Mouse (Mus musculus) 416B (cell line): ENCODE data around the gene Nat8.
"Not testable (repeated sequence)": the region's sequence is repeated elsewhere in the genome, so short reads cannot be mapped to it uniquely, and the experiment has no call there.

Experiments used
- DNase-seq: peaks from one replicate; pipeline ENCODE4 v3.0.0; 2011; ENCODE audit warnings: low read depth

The Nat8 gene

GRCm38 (mm10) chr6:85831796-85832321 is at the start of gene Nat8:
TSS of gene Nat8 (minus strand) at chr6:85832082.
- no peak for DNase-seq

GRCm38 (mm10) chr6:85869006-85869405 is 37.1 kb upstream of the Nat8 start, which contains the start of gene Nat8f2:
TSS of gene Nat8f2 (minus strand) at chr6:85869158.
- not testable (repeated sequence) for DNase-seq

- no peak for DNase-seq
Measured at GRCm38 (mm10) chr6:85867726-85868690, 36.1 kb upstream of the Nat8 start.

- DNase-seq: not testable (repeated sequence)
Measured at GRCm38 (mm10) chr6:85866995-85867394, 35.1 kb upstream of the Nat8 start.

GRCm38 (mm10) chr6:85866166-85866565 is 34.3 kb upstream of the Nat8 start:
- not testable (repeated sequence) for DNase-seq

GRCm38 (mm10) chr6:85864900-85865639 is 33.2 kb upstream of the Nat8 start:
- not testable (repeated sequence) for DNase-seq

- DNase-seq: no peak
Measured at GRCm38 (mm10) chr6:85863840-85864239, 32.0 kb upstream of the Nat8 start.

- no peak for DNase-seq
Measured at GRCm38 (mm10) chr6:85863136-85863535, 31.3 kb upstream of the Nat8 start.

- DNase-seq: no peak
Measured at GRCm38 (mm10) chr6:85862565-85862964, 30.7 kb upstream of the Nat8 start.

GRCm38 (mm10) chr6:85861247-85861646 is 29.4 kb upstream of the Nat8 start:
- no peak for DNase-seq

- no peak for DNase-seq
Measured at GRCm38 (mm10) chr6:85856194-85856678, 24.4 kb upstream of the Nat8 start.

GRCm38 (mm10) chr6:85853481-85853880 is 21.6 kb upstream of the Nat8 start:
- DNase-seq: no peak

- DNase-seq: peak; percentile 73
Measured at GRCm38 (mm10) chr6:85851062-85851773, 19.3 kb upstream of the Nat8 start.

- DNase-seq: no peak
Measured at GRCm38 (mm10) chr6:85849240-85849639, 17.4 kb upstream of the Nat8 start.

GRCm38 (mm10) chr6:85848140-85848539 is 16.3 kb upstream of the Nat8 start:
- no peak for DNase-seq

GRCm38 (mm10) chr6:85846921-85847320 is 15.0 kb upstream of the Nat8 start:
- DNase-seq: no peak

GRCm38 (mm10) chr6:85843677-85844458 is 12.0 kb upstream of the Nat8 start:
- DNase-seq: not testable (repeated sequence)

GRCm38 (mm10) chr6:85839982-85840381 is 8.1 kb upstream of the Nat8 start:
- DNase-seq: no peak

- DNase-seq: no peak
Measured at GRCm38 (mm10) chr6:85838674-85839073, 6.8 kb upstream of the Nat8 start.

- DNase-seq: not testable (repeated sequence)
Measured at GRCm38 (mm10) chr6:85837307-85837706, 5.4 kb upstream of the Nat8 start.

- peak; percentile 14 for DNase-seq
Measured at GRCm38 (mm10) chr6:85836827-85837226, 4.9 kb upstream of the Nat8 start.
